Mouse (Mus musculus): ENCODE measurements at regions not wholly inside any gene's neighbourhood (a gene's known extent, or its start where the extent isn't known, plus 50 kb on each side); places are given as distances from the start of the nearest gene placed in this dataset.
"Not testable (repeated sequence)": the region's sequence is repeated elsewhere in the genome, so short reads cannot be mapped to it uniquely, and the experiment has no call there.

- in situ Hi-C loops (cut with MboI, MseI): no loop called here
These were observed 83.0 kb downstream of the Ulbp1 start for GRCm38 (mm10) chr10:7390239-7391091.

- in situ Hi-C loops (cut with MboI, MseI): not testable (repeated sequence)
These were observed 114.6 kb downstream of the Ulbp1 start for GRCm38 (mm10) chr10:7358791-7359190.

- in situ Hi-C loops (cut with MboI, MseI): not testable (repeated sequence)
These were observed 129.1 kb downstream of the Ulbp1 start for GRCm38 (mm10) chr10:7344290-7344689.

GRCm38 (mm10) chr10:7343736-7344135 lies 129.7 kb downstream of the Ulbp1 start:
- in situ Hi-C loops (cut with MboI, MseI): not testable (repeated sequence)

- in situ Hi-C loops (cut with MboI, MseI): loop anchor here (10.0 kb wide), 1 partner anchor 272 kb away; no protein-coding TSS in a partner anchor
These were observed 121.2 kb upstream of the Cnksr3 start for GRCm38 (mm10) chr10:7333077-7333747.

GRCm38 (mm10) chr10:7328262-7328661 lies 116.2 kb upstream of the Cnksr3 start:
- in situ Hi-C loops (cut with MboI, MseI): no loop called here

GRCm38 (mm10) chr10:7327046-7327445 lies 115.0 kb upstream of the Cnksr3 start:
- in situ Hi-C loops (cut with MboI, MseI): not testable (repeated sequence)

- in situ Hi-C loops (cut with MboI, MseI): no loop called here
These were observed 113.0 kb upstream of the Cnksr3 start for GRCm38 (mm10) chr10:7325074-7325473.

- in situ Hi-C loops (cut with MboI, MseI): loop anchor here (5.0 kb wide), 1 partner anchor 119 kb away; no protein-coding TSS in a partner anchor
These were observed 111.2 kb upstream of the Cnksr3 start for GRCm38 (mm10) chr10:7323258-7323657.

- in situ Hi-C loops (cut with MboI, MseI): no loop called here
These were observed 97.9 kb upstream of the Cnksr3 start for GRCm38 (mm10) chr10:7309927-7310326.

GRCm38 (mm10) chr10:7305881-7306280 lies 93.8 kb upstream of the Cnksr3 start:
- in situ Hi-C loops (cut with MboI, MseI): not testable (repeated sequence)

GRCm38 (mm10) chr10:7298377-7298776 lies 86.3 kb upstream of the Cnksr3 start:
- in situ Hi-C loops (cut with MboI, MseI): no loop called here

GRCm38 (mm10) chr10:7295921-7296320 lies 83.9 kb upstream of the Cnksr3 start:
- in situ Hi-C loops (cut with MboI, MseI): no loop called here

- in situ Hi-C loops (cut with MboI, MseI): no loop called here
These were observed 81.2 kb upstream of the Cnksr3 start for GRCm38 (mm10) chr10:7293203-7293602.

- in situ Hi-C loops (cut with MboI, MseI): no loop called here
These were observed 77.9 kb upstream of the Cnksr3 start for GRCm38 (mm10) chr10:7289773-7290411.

- in situ Hi-C loops (cut with MboI, MseI): no loop called here
These were observed 73.3 kb upstream of the Cnksr3 start for GRCm38 (mm10) chr10:7285112-7285905.

- in situ Hi-C loops (cut with MboI, MseI): no loop called here
These were observed 68.4 kb upstream of the Cnksr3 start for GRCm38 (mm10) chr10:7280429-7280828.

- in situ Hi-C loops (cut with MboI, MseI): loop anchor here (10.0 kb wide), 1 partner anchor 744 kb away; no protein-coding TSS in a partner anchor
These were observed 66.8 kb upstream of the Cnksr3 start for GRCm38 (mm10) chr10:7278820-7279219.

- in situ Hi-C loops (cut with MboI, MseI): loop anchor here (10.0 kb wide), 1 partner anchor 741 kb away; no protein-coding TSS in a partner anchor
These were observed 63.3 kb upstream of the Cnksr3 start for GRCm38 (mm10) chr10:7275357-7275756.

- in situ Hi-C loops (cut with MboI, MseI): loop anchor here (10.0 kb wide), 1 partner anchor 740 kb away; no protein-coding TSS in a partner anchor
These were observed 62.4 kb upstream of the Cnksr3 start for GRCm38 (mm10) chr10:7274422-7274821.

- in situ Hi-C loops (cut with MboI, MseI): loop anchor here (10.0 kb wide), 1 partner anchor 736 kb away; no protein-coding TSS in a partner anchor
These were observed 59.1 kb upstream of the Cnksr3 start for GRCm38 (mm10) chr10:7271156-7271555.

Measured in regulatory T cell (primary cell).